Mouse (Mus musculus) thymus, adult 2 months (tissue): Measurements from ENCODE around the gene Gm5460.

Experiments
- CTCF ChIP-seq: fragments of 200-500 bp; IDR thresholded peaks from 2 replicates; pipeline ENCODE4 v1.5.1; 2012; ENCODE audit warnings: mild to moderate bottlenecking, control low read depth, low read length, moderate library complexity, borderline replicate concordance; ENCODE audit not compliant: control insufficient read depth, poor library complexity, insufficient read depth; ENCODE audit errors: extremely low read depth
- POLR2A ChIP-seq: fragments of 200-500 bp; IDR thresholded peaks from 2 replicates; pipeline ENCODE4 v1.6.1; 2012; ENCODE audit warnings: mild to moderate bottlenecking, low read length, control low read depth, moderate library complexity; ENCODE audit not compliant: control insufficient read depth, poor library complexity, insufficient read depth; ENCODE audit errors: extremely low read depth

GRCm38 (mm10) chr14:33997427-33997826, 19.1 kb upstream of the Gm5460 start:
- TF ChIP-seq POLR2A (no peak), CTCF (no peak)
